Mouse (Mus musculus) spleen, adult 10 weeks (tissue): Measurements from ENCODE around the gene Olfr486. TPM values are rescaled to one million over a fixed set of nuclear protein-coding genes. Genes with fewer than 3 reads are reported as not detected.

Experiments used
- polyA plus RNA-seq: library from polyadenylated mRNA; stranded (reverse); fragments of 350-450 nt; fragmentation: Illumina TruSeq; extraction: RNeasy Lipid Tissue Mini Kit (QIAGEN cat#74804); gene quantifications from one replicate; pipeline ENCODE4 v1.2.3, GENCODE M21; 2015; ENCODE audit warnings: low replicate concordance; ENCODE audit not compliant: insufficient read depth

The Olfr486 gene
- not detected for polyA plus RNA-seq

GRCm38 (mm10) chr7:108172642-108173041, at the start of gene Olfr486:
Olfr486 (minus strand) TSS chr7:108172742.

GRCm38 (mm10) chr7:108214536-108214935, 42.0 kb upstream of the Olfr486 start, which contains the start of gene Olfr487:
Olfr487 (minus strand) TSS chr7:108214636.

GRCm38 (mm10) chr7:108159771-108160170, 12.8 kb downstream of the Olfr486 start, which contains the start of gene Olfr485:
Olfr485 (minus strand) TSS chr7:108159871.

GRCm38 (mm10) chr7:108127349-108127748, 45.2 kb downstream of the Olfr486 start, which contains the start of gene Olfr484:
Olfr484 (minus strand) TSS chr7:108127449.

Other genes with a start within 250 kb of the Olfr486 start
- gene Olfr473, start 242.3 kb downstream of the Olfr486 start, polyA plus RNA-seq = not detected
- gene Olfr474, start 218.1 kb downstream of the Olfr486 start, polyA plus RNA-seq = not detected
- not detected for gene Olfr476, start 207.9 kb downstream of the Olfr486 start, polyA plus RNA-seq
- gene Olfr477, start 186.0 kb downstream of the Olfr486 start, polyA plus RNA-seq = not detected
- not detected for gene Olfr478, start 138.8 kb downstream of the Olfr486 start, polyA plus RNA-seq
- not detected for gene Olfr479, start 122.0 kb downstream of the Olfr486 start, polyA plus RNA-seq
- not detected for gene Olfr480, start 105.4 kb downstream of the Olfr486 start, polyA plus RNA-seq
- gene Olfr481, start 92.9 kb downstream of the Olfr486 start, polyA plus RNA-seq = not detected
- gene Olfr482, start 75.2 kb downstream of the Olfr486 start, polyA plus RNA-seq = not detected
- not detected for gene Olfr483, start 71.9 kb downstream of the Olfr486 start, polyA plus RNA-seq
- not detected for gene Olfr484, start 45.3 kb downstream of the Olfr486 start, polyA plus RNA-seq
- not detected for gene Olfr485, start 12.9 kb downstream of the Olfr486 start, polyA plus RNA-seq
- gene Olfr487, start 41.9 kb upstream of the Olfr486 start, polyA plus RNA-seq = not detected
- not detected for gene Olfr488, start 85.6 kb upstream of the Olfr486 start, polyA plus RNA-seq
- gene Olfr490, start 116.2 kb upstream of the Olfr486 start, polyA plus RNA-seq = not detected
- not detected for gene Olfr491, start 140.7 kb upstream of the Olfr486 start, polyA plus RNA-seq
- gene Olfr492, start 150.9 kb upstream of the Olfr486 start, polyA plus RNA-seq = not detected
- gene Olfr493, start 174.2 kb upstream of the Olfr486 start, polyA plus RNA-seq = not detected
- gene Olfr494, start 192.6 kb upstream of the Olfr486 start, polyA plus RNA-seq = not detected
- gene Olfr495, start 220.4 kb upstream of the Olfr486 start, polyA plus RNA-seq = not detected
- gene Olfr497, start 247.7 kb upstream of the Olfr486 start, polyA plus RNA-seq = not detected